Mouse (Mus musculus): ENCODE data around the gene Agap1. TPM values are rescaled to one million over a fixed set of nuclear protein-coding genes. Genes with fewer than 3 reads are reported as not detected.

Agap1 gene
- polyA plus RNA-seq, 1 experiment from 2014 or later: 28.6 TPM

DNA sequence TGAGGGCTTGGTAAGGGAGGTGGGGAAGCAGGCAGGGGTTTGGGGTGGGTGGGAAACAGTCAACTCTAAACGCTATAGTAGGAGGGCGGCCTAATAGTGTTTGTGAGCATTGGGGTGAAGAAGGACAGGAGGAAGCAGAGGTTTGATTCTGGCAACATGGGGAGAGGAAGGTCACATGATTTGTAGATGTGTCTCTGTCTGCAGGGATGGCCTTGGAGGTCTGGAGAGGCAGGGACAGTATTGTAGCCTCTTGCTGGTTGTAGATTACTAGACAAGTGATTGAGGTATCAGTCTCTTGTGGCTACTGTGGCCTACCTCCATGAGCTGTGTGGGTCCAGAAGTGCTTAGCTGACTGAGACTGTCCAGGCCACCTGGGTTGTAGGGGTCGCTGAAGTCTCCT is 13.5 kb downstream of the Agap1 start:
- DNase-seq (ENCODE audit: low spot score): no peak
- Histone ChIP-seq H3K4me2 (ENCODE audit: low read length) (no peak overlapping the region), H3K36me3 (ENCODE audit: control insufficient read depth, insufficient read depth, low read length) (no peaks in the 10 kb centered on the region), H3K27ac (ENCODE audit: low read depth, low read length) (no peak overlapping the region), H3K9me3 (replicated peaks; ENCODE audit: control insufficient read depth, low read length) (no peaks in the 10 kb centered on the region), H3K9ac (ENCODE audit: low read length) (no peak overlapping the region), H3K27me3 (replicated peaks; ENCODE audit: control insufficient read depth, insufficient read depth, low read length) (no peaks in the 10 kb centered on the region), H3K4me3 (ENCODE audit: low read depth, low read length) (no peak overlapping the region), H3K4me1 (ENCODE audit: control insufficient read depth, insufficient read depth, low read length) (peaks cover 43% of the 10 kb centered on the region)
- no peak for ATAC-seq
- WGBS: 72% methylated on average over 3 of the region's 3 CpGs

DNA sequence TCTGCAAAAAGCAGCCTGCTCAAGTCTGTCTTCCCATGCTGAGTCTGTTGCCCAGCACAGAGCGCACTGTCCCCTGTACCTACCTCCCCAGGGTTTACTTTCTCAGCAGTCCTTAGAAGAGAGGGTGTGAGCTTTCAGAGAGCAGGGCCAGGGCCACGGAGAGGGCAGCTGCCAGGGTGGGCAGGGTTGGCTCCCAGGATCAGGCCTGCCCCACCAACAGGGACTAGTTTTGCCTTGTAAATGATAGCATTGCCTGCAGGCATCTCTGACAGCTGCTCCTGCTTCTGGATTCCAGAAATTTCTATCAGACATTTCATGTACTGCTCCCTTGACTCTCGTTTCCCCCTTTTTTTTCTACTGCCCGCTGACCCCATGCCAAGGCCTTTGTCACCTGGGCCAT is 16.8 kb downstream of the Agap1 start:
- no peak overlapping the region for H3K9ac ChIP-seq (ENCODE audit: low read length)
- ATAC-seq (no peak), DNase-seq (ENCODE audit: low spot score) (no peak)
- H3K4me3 ChIP-seq (ENCODE audit: low read depth, low read length): no peak overlapping the region
- no peaks in the 10 kb centered on the region for H3K27me3 ChIP-seq (replicated peaks; ENCODE audit: control insufficient read depth, insufficient read depth, low read length)
- H3K27ac ChIP-seq (ENCODE audit: low read depth, low read length): no peak overlapping the region
- H3K4me2 ChIP-seq (ENCODE audit: low read length): no peak overlapping the region
- H3K4me1 ChIP-seq (ENCODE audit: control insufficient read depth, insufficient read depth, low read length): peaks cover 26% of the 10 kb centered on the region
- H3K36me3 ChIP-seq (ENCODE audit: control insufficient read depth, insufficient read depth, low read length): no peaks in the 10 kb centered on the region
- H3K9me3 ChIP-seq (replicated peaks; ENCODE audit: control insufficient read depth, low read length): no peaks in the 10 kb centered on the region
- 89% methylated on average over 4 of the region's 4 CpGs for WGBS

DNA sequence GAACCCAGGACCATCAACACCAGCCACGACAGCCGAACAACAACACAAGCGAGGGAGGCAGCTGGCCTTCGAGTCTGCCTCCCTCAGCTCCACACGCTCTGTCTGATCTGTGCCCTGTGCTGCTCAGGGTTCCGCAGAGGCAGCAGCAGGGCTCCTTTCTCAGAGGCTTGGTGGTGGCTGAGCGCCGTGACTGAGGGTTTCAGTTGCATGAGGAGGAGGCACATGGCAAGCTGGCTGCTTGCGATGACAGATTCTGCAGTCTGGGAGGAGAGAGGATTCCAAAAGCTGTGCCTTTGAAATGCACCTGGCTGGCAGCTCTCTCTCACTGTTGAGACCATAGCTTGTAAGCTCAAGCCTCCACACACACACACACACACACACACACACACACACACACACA is 17.3 kb downstream of the Agap1 start:
- H3K4me3 ChIP-seq (ENCODE audit: low read depth, low read length): no peak overlapping the region
- H3K36me3 ChIP-seq (ENCODE audit: control insufficient read depth, insufficient read depth, low read length): no peaks in the 10 kb centered on the region
- H3K27me3 ChIP-seq (replicated peaks; ENCODE audit: control insufficient read depth, insufficient read depth, low read length): no peaks in the 10 kb centered on the region
- H3K4me2 ChIP-seq (ENCODE audit: low read length): no peak overlapping the region
- WGBS: 75% methylated on average over 9 of the region's 9 CpGs
- H3K4me1 ChIP-seq (ENCODE audit: control insufficient read depth, insufficient read depth, low read length): peaks cover 22% of the 10 kb centered on the region
- no peak overlapping the region for H3K9ac ChIP-seq (ENCODE audit: low read length)
- DNase-seq (ENCODE audit: low spot score) (no peak), ATAC-seq (no peak)
- no peak overlapping the region for H3K27ac ChIP-seq (ENCODE audit: low read depth, low read length)
- H3K9me3 ChIP-seq (replicated peaks; ENCODE audit: control insufficient read depth, low read length): no peaks in the 10 kb centered on the region

DNA sequence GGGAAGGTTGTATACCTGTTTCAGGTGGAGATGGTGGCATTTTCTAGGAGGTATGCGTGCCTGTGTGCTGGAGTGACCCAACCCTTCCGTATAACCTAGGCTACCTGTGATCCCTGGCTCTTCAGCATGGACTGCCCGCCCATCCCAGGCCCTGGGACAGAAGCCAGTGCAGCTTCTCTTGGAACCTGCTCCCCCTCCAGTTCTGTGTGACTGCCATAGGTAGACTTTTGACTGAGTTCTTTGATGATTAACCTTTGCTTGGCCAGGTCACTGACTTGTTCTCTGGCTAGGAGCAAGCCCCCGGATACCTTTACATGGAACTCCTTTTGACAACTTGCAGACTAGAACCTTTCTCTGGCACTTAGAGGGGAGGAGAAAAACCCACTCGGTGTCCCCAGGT is 19.3 kb downstream of the Agap1 start:
- H3K27ac ChIP-seq (ENCODE audit: low read depth, low read length): no peak overlapping the region
- no peak overlapping the region for H3K4me2 ChIP-seq (ENCODE audit: low read length)
- no peaks in the 10 kb centered on the region for H3K36me3 ChIP-seq (ENCODE audit: control insufficient read depth, insufficient read depth, low read length)
- DNase-seq (ENCODE audit: low spot score) (no peak), ATAC-seq (no peak)
- no peak overlapping the region for H3K4me3 ChIP-seq (ENCODE audit: low read depth, low read length)
- no peaks in the 10 kb centered on the region for H3K9me3 ChIP-seq (replicated peaks; ENCODE audit: control insufficient read depth, low read length)
- no peak overlapping the region for H3K9ac ChIP-seq (ENCODE audit: low read length)
- H3K4me1 ChIP-seq (ENCODE audit: control insufficient read depth, insufficient read depth, low read length): peaks cover 1% of the 10 kb centered on the region; the same call in 1 of the 2 replicates
- WGBS: 89% methylated on average over 5 of the region's 5 CpGs
- no peaks in the 10 kb centered on the region for H3K27me3 ChIP-seq (replicated peaks; ENCODE audit: control insufficient read depth, insufficient read depth, low read length)

DNA sequence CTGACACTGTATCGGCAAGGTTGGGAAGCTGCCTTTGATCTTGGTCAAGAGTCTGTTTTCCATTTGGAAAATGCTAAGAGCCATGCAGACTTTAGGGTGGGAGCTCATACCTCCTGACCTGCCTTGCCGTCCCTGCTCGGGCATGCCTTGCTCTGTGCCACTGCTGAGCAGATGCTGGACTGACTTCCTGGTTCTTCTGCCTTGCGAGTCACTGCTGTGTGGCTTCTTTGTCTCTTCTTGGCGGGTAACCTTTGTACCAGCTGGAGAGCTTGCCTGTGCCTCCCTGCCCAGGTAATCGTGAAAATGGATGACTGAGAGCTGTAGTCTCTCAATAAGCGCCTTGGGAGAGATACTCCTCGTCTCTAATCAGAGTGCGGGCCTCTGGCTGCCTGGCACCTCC is 20.2 kb downstream of the Agap1 start:
- no peaks in the 10 kb centered on the region for H3K9me3 ChIP-seq (replicated peaks; ENCODE audit: control insufficient read depth, low read length)
- no peak overlapping the region for H3K9ac ChIP-seq (ENCODE audit: low read length)
- no peaks in the 10 kb centered on the region for H3K27me3 ChIP-seq (replicated peaks; ENCODE audit: control insufficient read depth, insufficient read depth, low read length)
- ATAC-seq (no peak), DNase-seq (ENCODE audit: low spot score) (no peak)
- H3K4me2 ChIP-seq (ENCODE audit: low read length): no peak overlapping the region
- no peaks in the 10 kb centered on the region for H3K36me3 ChIP-seq (ENCODE audit: control insufficient read depth, insufficient read depth, low read length)
- no peak overlapping the region for H3K4me3 ChIP-seq (ENCODE audit: low read depth, low read length)
- H3K27ac ChIP-seq (ENCODE audit: low read depth, low read length): no peak overlapping the region
- no peaks in the 10 kb centered on the region for H3K4me1 ChIP-seq (ENCODE audit: control insufficient read depth, insufficient read depth, low read length)
- 75% methylated on average over 9 of the region's 9 CpGs for whole genome bisulfite sequencing

DNA sequence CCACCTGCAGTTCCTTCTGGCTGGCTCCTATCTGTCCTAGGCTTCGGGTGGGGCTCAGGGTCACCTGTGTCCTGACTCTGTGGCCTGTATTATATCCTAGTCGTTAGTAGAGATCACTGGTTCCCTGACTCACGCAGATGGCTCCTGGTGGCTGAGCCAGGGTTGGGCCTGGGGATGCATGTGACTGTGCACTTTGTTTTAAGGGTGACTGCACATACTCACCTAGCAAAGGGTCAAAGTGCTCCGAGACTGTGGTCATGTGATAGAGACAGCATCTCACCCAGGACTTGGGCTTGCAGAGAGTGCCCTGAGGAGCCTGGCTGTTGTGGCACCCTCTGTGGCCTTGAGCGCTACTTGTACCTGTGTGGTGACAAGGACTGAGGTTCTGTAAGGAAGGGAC is 22.4 kb downstream of the Agap1 start:
- Histone ChIP-seq H3K36me3 (ENCODE audit: control insufficient read depth, insufficient read depth, low read length) (no peaks in the 10 kb centered on the region), H3K4me3 (ENCODE audit: low read depth, low read length) (no peak overlapping the region), H3K27ac (ENCODE audit: low read depth, low read length) (no peak overlapping the region), H3K4me2 (ENCODE audit: low read length) (no peak overlapping the region), H3K27me3 (replicated peaks; ENCODE audit: control insufficient read depth, insufficient read depth, low read length) (no peaks in the 10 kb centered on the region), H3K4me1 (ENCODE audit: control insufficient read depth, insufficient read depth, low read length) (no peaks in the 10 kb centered on the region), H3K9ac (ENCODE audit: low read length) (no peak overlapping the region), H3K9me3 (replicated peaks; ENCODE audit: control insufficient read depth, low read length) (no peaks in the 10 kb centered on the region)
- 91% methylated on average over 5 of the region's 5 CpGs for WGBS
- ATAC-seq (no peak), DNase-seq (ENCODE audit: low spot score) (no peak)

DNA sequence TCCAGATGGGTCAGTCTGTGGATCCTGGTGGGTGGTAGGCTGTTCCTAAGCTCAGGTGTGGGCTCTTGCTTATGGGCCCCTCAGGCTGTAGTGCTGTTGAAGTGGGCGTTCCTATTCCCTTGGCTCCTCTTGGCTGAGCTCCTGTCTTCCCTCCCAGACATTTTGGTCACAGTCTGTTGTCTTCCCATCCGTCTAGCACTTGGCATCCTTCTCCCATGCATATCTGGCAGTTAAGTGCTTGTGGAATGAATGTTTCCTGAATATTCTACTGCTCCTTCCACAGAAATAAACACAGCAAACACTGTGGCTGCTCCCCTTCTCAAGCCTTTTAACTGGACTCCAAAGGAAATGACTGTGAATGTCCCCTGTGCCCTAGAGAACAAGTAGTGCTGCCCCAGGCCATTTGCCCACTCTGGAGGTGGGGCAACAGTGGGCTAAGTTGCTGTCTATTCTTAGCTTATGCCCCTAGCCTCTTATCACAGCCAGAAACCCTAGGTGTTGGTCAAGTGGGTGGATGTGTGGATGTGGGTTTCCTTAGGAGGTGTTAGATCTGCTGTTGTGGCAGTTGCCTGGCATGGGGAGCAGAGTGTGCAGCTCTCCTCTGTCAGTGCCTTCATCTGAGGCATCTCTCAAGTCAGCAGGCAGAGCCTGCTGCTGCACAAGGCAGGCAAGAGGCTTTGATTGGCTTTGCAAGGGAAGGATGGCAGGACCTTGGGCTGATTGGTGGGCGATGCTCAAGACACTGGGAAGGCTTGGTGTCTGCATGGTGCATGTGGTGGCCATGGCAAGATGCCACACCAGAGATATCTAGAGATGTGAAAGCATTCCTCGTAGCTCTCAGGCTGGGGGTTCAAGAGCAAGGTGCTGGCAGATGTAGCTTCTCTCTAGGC is 24.2 kb downstream of the Agap1 start:
- no peak overlapping the region for H3K4me2 ChIP-seq (ENCODE audit: low read length)
- H3K27me3 ChIP-seq (replicated peaks; ENCODE audit: control insufficient read depth, insufficient read depth, low read length): no peaks in the 10 kb centered on the region
- 84% methylated on average over 4 of the region's 4 CpGs for WGBS
- no peaks in the 10 kb centered on the region for H3K36me3 ChIP-seq (ENCODE audit: control insufficient read depth, insufficient read depth, low read length)
- H3K4me3 ChIP-seq (ENCODE audit: low read depth, low read length): no peak overlapping the region
- H3K27ac ChIP-seq (ENCODE audit: low read depth, low read length): no peak overlapping the region
- ATAC-seq (no peak), DNase-seq (ENCODE audit: low spot score) (no peak)
- no peak overlapping the region for H3K9ac ChIP-seq (ENCODE audit: low read length)
- no peaks in the 10 kb centered on the region for H3K9me3 ChIP-seq (replicated peaks; ENCODE audit: control insufficient read depth, low read length)
- H3K4me1 ChIP-seq (ENCODE audit: control insufficient read depth, insufficient read depth, low read length): peaks cover 6% of the 10 kb centered on the region; the same call in 1 of the 2 replicates

DNA sequence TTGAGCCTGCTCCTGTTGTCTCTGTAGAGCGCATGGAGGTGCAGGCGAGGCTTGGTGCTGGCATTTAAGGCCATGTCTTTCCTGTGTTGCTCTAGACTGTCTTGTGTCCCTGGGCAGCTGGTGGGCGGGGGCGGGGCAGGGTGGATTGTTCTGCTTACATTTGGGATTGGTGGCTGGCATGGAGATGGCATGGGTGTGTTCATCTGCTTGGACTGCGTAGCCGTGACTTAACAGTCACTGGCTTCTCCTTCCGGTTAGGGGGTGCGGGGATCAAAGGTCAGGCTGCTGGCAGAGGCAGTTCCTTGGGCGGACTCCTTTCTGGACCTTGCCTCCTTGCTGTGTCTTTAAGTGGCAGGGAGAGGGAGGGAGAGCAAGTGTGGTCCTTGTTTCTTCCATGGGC is 26.5 kb downstream of the Agap1 start:
- 83% methylated on average over 9 of the region's 9 CpGs for whole genome bisulfite sequencing
- no peak overlapping the region for H3K9ac ChIP-seq (ENCODE audit: low read length)
- H3K9me3 ChIP-seq (replicated peaks; ENCODE audit: control insufficient read depth, low read length): no peaks in the 10 kb centered on the region
- H3K27ac ChIP-seq (ENCODE audit: low read depth, low read length): no peak overlapping the region
- no peak overlapping the region for H3K4me2 ChIP-seq (ENCODE audit: low read length)
- H3K4me1 ChIP-seq (ENCODE audit: control insufficient read depth, insufficient read depth, low read length): peaks cover 6% of the 10 kb centered on the region; the same call in 1 of the 2 replicates
- DNase-seq (ENCODE audit: low spot score): no peak
- H3K36me3 ChIP-seq (ENCODE audit: control insufficient read depth, insufficient read depth, low read length): no peaks in the 10 kb centered on the region
- H3K4me3 ChIP-seq (ENCODE audit: low read depth, low read length): no peak overlapping the region
- H3K27me3 ChIP-seq (replicated peaks; ENCODE audit: control insufficient read depth, insufficient read depth, low read length): no peaks in the 10 kb centered on the region
- no peak for ATAC-seq

DNA sequence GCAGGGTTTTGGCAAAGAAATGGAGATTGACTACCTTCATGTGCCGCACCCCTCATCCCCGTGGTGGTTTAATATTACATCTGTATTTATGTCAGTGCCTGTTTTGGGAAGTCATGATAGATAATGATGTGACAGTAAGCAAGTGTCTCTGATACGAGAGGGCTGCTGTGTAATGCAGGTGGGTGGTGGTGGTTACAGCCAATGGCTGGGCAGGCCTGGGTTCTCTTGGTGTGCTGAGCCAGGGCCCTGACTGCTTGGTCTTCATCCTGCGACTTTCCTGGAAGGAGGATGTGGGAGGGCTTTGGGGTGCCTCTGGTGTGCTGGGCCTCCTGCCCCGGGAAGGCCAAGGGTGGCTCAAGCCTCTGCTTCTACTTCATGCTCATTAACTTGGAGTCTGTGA is 28.2 kb downstream of the Agap1 start:
- no peak for ATAC-seq

More for the DNA sequence above, 28.2 kb downstream of the Agap1 start:
- DNase-seq (ENCODE audit: low spot score): no peak
- Histone ChIP-seq H3K27ac (ENCODE audit: low read depth, low read length) (no peak overlapping the region), H3K9me3 (replicated peaks; ENCODE audit: control insufficient read depth, low read length) (no peaks in the 10 kb centered on the region), H3K4me1 (ENCODE audit: control insufficient read depth, insufficient read depth, low read length) (peaks cover 6% of the 10 kb centered on the region; the same call in 1 of the 2 replicates), H3K4me3 (ENCODE audit: low read depth, low read length) (no peak overlapping the region), H3K9ac (ENCODE audit: low read length) (no peak overlapping the region), H3K27me3 (replicated peaks; ENCODE audit: control insufficient read depth, insufficient read depth, low read length) (no peaks in the 10 kb centered on the region), H3K4me2 (ENCODE audit: low read length) (no peak overlapping the region), H3K36me3 (ENCODE audit: control insufficient read depth, insufficient read depth, low read length) (no peaks in the 10 kb centered on the region)
- 45% methylated on average over 5 of the region's 5 CpGs for WGBS

Data from forebrain, embryonic 14.5 days (tissue).